Mouse (Mus musculus) MEL (cell line): Measurements from ENCODE around the gene Ccl5. TPM values are rescaled to one million over a fixed set of nuclear protein-coding genes. Genes with fewer than 3 reads are reported as not detected.
A peak's percentile ranks its signal among the peaks of the same experiment; 100 is the strongest.

Experiments used
- DNase-seq: peaks from one replicate; pipeline ENCODE4 v3.0.0; 2011; ENCODE audit warnings: low read depth, low spot score
- H3K27ac ChIP-seq: 2 replicates; pipeline ENCODE4 v1.5.1; 2012; ENCODE audit warnings: low read depth, mild to moderate bottlenecking, control low read depth, low read length, moderate library complexity; ENCODE audit not compliant: control insufficient read depth
- H3K27me3 ChIP-seq, 2 experiments: fragments of 150-350 bp in 1 of 2; sonication (generic) in 1 of 2; 2 replicates each; pipeline ENCODE4 v1.6.1; 2012; ENCODE audit warnings: low read length in 2 of 2, mild to moderate bottlenecking in 2 of 2, improper control_type of control experiment in 1 of 2, moderate library complexity in 1 of 2; ENCODE audit not compliant: insufficient read depth in 2 of 2, control insufficient read depth in 1 of 2
- H3K36me3 ChIP-seq, 2 experiments: 2 replicates each; pipeline ENCODE4 v1.6.1; 2012 to 2014; ENCODE audit warnings: low read length in 2 of 2, improper control_type of control experiment in 1 of 2, inconsistent platforms in 1 of 2, mild to moderate bottlenecking in 1 of 2; ENCODE audit not compliant: insufficient read depth in 2 of 2, control insufficient read depth in 1 of 2
- H3K4me1 ChIP-seq, 2 experiments: fragments of 150-350 bp in 1 of 2; sonication (generic) in 1 of 2; 2 replicates each; pipeline ENCODE4 v1.6.1; 2012; ENCODE audit warnings: low read length in 2 of 2, improper control_type of control experiment in 1 of 2, mild to moderate bottlenecking in 1 of 2; ENCODE audit not compliant: insufficient read depth in 2 of 2, control insufficient read depth in 1 of 2
- H3K4me3 ChIP-seq, 2 experiments: fragments of 150-350 bp in 1 of 2; sonication (generic) in 1 of 2; 2 replicates each; pipeline ENCODE4 v1.5.1; 2012; ENCODE audit warnings: low read depth in 2 of 2, low read length in 2 of 2, mild to moderate bottlenecking in 2 of 2, moderate library complexity in 2 of 2, control low read depth in 1 of 2, improper control_type of control experiment in 1 of 2; ENCODE audit not compliant: control insufficient read depth in 1 of 2, insufficient read depth in 1 of 2
- H3K79me2 ChIP-seq: 2 replicates; pipeline ENCODE4 v1.6.1; 2012; ENCODE audit warnings: mild to moderate bottlenecking, low read length, moderate library complexity; ENCODE audit not compliant: control insufficient read depth, poor library complexity, insufficient read depth
- H3K9ac ChIP-seq: 2 replicates; pipeline ENCODE4 v1.6.1; 2012; ENCODE audit warnings: low read depth, mild to moderate bottlenecking, control low read depth, low read length, moderate library complexity; ENCODE audit not compliant: control insufficient read depth, poor library complexity, severe bottlenecking
- H3K9me3 ChIP-seq: fragments of 150-350 bp; sonication (generic); replicated peaks from 2 replicates; pipeline ENCODE4 v1.6.1; 2012; ENCODE audit warnings: mild to moderate bottlenecking, low read length, improper control_type of control experiment, moderate library complexity; ENCODE audit not compliant: insufficient read depth
- BHLHE40 ChIP-seq: IDR thresholded peaks from 2 replicates; pipeline ENCODE4 v1.6.1; 2012; ENCODE audit warnings: low read depth, mild to moderate bottlenecking, inconsistent platforms, low read length, improper control_type of control experiment, borderline replicate concordance
- CTCF ChIP-seq, 3 experiments: IDR thresholded peaks in 2 of 3; conservative IDR thresholded peaks in 1 of 3; 2 replicates each; pipeline ENCODE4 v1.5.1; 2011 to 2012; ENCODE audit warnings: low read length in 3 of 3, low read depth in 2 of 3, mild to moderate bottlenecking in 2 of 3, improper control_type of control experiment in 1 of 3, inconsistent platforms in 1 of 3, mixed read lengths in 1 of 3, moderate library complexity in 1 of 3; ENCODE audit not compliant: control insufficient read depth in 1 of 3, insufficient read depth in 1 of 3, poor library complexity in 1 of 3, severe bottlenecking in 1 of 3
- ELF1 ChIP-seq: IDR thresholded peaks from 2 replicates; pipeline ENCODE4 v1.6.1; 2014; ENCODE audit warnings: low read depth, mild to moderate bottlenecking, inconsistent platforms, low read length, improper control_type of control experiment, moderate library complexity
- GABPA ChIP-seq: IDR thresholded peaks from 2 replicates; pipeline ENCODE4 v1.6.1; 2012; ENCODE audit warnings: low read depth, mild to moderate bottlenecking, inconsistent platforms, low read length, improper control_type of control experiment, moderate library complexity
- GATA1 ChIP-seq: IDR thresholded peaks from 2 replicates; pipeline ENCODE4 v1.6.1; 2011; ENCODE audit warnings: low read depth, low read length, improper control_type of control experiment
- HCFC1 ChIP-seq: IDR thresholded peaks from 2 replicates; pipeline ENCODE4 v1.6.1; 2012; ENCODE audit warnings: low read depth, mild to moderate bottlenecking, inconsistent platforms, low read length, improper control_type of control experiment, moderate library complexity
- JUND ChIP-seq: IDR thresholded peaks from 2 replicates; pipeline ENCODE4 v1.6.1; 2011; ENCODE audit warnings: low read depth, mild to moderate bottlenecking, improper control_type of control experiment, low read length
- MAFK ChIP-seq: IDR thresholded peaks from 2 replicates; pipeline ENCODE4 v1.6.1; 2011; ENCODE audit warnings: low read depth, mild to moderate bottlenecking, low read length, improper control_type of control experiment, borderline replicate concordance
- MAX ChIP-seq: IDR thresholded peaks from 2 replicates; pipeline ENCODE4 v1.6.1; 2011; ENCODE audit warnings: low read length, improper control_type of control experiment
- POLR2AphosphoS2 ChIP-seq: IDR thresholded peaks from 2 replicates; pipeline ENCODE4 v1.6.1; 2011; ENCODE audit warnings: low read length, improper control_type of control experiment
- TBP ChIP-seq: IDR thresholded peaks from 2 replicates; pipeline ENCODE4 v1.8.0; 2011; ENCODE audit warnings: low read depth, low read length, improper control_type of control experiment
- TCF12 ChIP-seq: IDR thresholded peaks from 2 replicates; pipeline ENCODE4 v1.6.1; 2014; ENCODE audit warnings: low read depth, mild to moderate bottlenecking, inconsistent platforms, low read length, improper control_type of control experiment, moderate library complexity
- USF2 ChIP-seq, 2 experiments: IDR thresholded peaks; 2 replicates each; pipeline ENCODE4 v1.6.1; 2011 to 2012; ENCODE audit warnings: improper control_type of control experiment in 2 of 2, low read length in 2 of 2, borderline replicate concordance in 1 of 2, inconsistent platforms in 1 of 2, low read depth in 1 of 2, mild to moderate bottlenecking in 1 of 2; ENCODE audit not compliant: insufficient read depth in 1 of 2
- ZC3H11A ChIP-seq: IDR thresholded peaks from 2 replicates; pipeline ENCODE4 v1.6.1; 2012; ENCODE audit warnings: low read depth, mild to moderate bottlenecking, inconsistent platforms, low read length, improper control_type of control experiment
- polyA plus RNA-seq, 2 experiments: library from polyadenylated mRNA; stranded (reverse) in 1 of 2; unstranded in 1 of 2; fragments of >175 nt in 1 of 2; fragments of >200 nt in 1 of 2; gene quantifications; 2 replicates each; pipeline versions ENCODE4 v1.2.1 to v1.2.4; 2012; ENCODE audit warnings: low replicate concordance in 2 of 2, low read depth in 1 of 2; ENCODE audit not compliant: insufficient read length in 2 of 2, insufficient read depth in 1 of 2, missing spikeins in 1 of 2
- total RNA-seq: library from RNA; depleted of rRNA; stranded (reverse); fragments of 300-350 nt; gene quantifications from 2 replicates; pipeline ENCODE4 v1.2.3, GENCODE M21; 2012

The Ccl5 gene
- total and polyA plus RNA-seq, 3 experiments: 0.56 TPM; not detected in 2

- 0 out of 2 replicates have a peak, but pooled peaks have one; percentile 15 for TF ChIP-seq ELF1
- TF ChIP-seq MAX: no peak
- no peak for TF ChIP-seq BHLHE40
- TF ChIP-seq ZC3H11A: no peak
- peak; percentile 11; the same call in 1 of the 2 replicates for TF ChIP-seq MAFK
- peak; percentile 99 for TF ChIP-seq GATA1
- TF ChIP-seq TBP: peak; percentile 96
- TF ChIP-seq TCF12: peak; percentile 80
- TF ChIP-seq CTCF (IDR thresholded peaks at IDR 0.05 in 2 of 3, conservative IDR thresholded peaks at IDR 0.05 in 1 of 3; ENCODE audit: control insufficient read depth in 1 of 3, insufficient read depth in 1 of 3, low read depth in 2 of 3, low read length in 3 of 3, poor library complexity in 1 of 3, severe bottlenecking in 1 of 3): no peak
Observed at GRCm38 (mm10) chr11:83550186-83550632, 19.9 kb upstream of the Ccl5 start (continued).

GRCm38 (mm10) chr11:83544214-83544613 lies 13.9 kb upstream of the Ccl5 start:
- Histone ChIP-seq H3K79me2 (no peaks in the 10 kb centered on the region), H3K27me3 (no peaks in the 10 kb centered on the region; a peak in 1 of 4 replicates), H3K9ac (no peak overlapping the region), H3K36me3 (no peaks in the 10 kb centered on the region; a peak in 1 of 4 replicates), H3K9me3 (no peaks in the 10 kb centered on the region), H3K4me1 (peaks cover 0 to under 1% of the 10 kb centered on the region in 2 experiments; a peak in 1 of 4 replicates), H3K4me3 (no peak overlapping the region), H3K27ac (no peak overlapping the region)
- TF ChIP-seq POLR2AphosphoS2: no peak
- no peak for TF ChIP-seq JUND
- no peak for TF ChIP-seq GABPA
- no peak for TF ChIP-seq HCFC1
- no peak for DNase-seq

GRCm38 (mm10) chr11:83541415-83541814 lies 11.1 kb upstream of the Ccl5 start:
- Histone ChIP-seq H3K27ac (no peak overlapping the region), H3K4me3 (no peak overlapping the region), H3K4me1 (0 out of 4 replicates have a peak, but pooled peaks cover 0 to 3% of the 10 kb centered on the region in 2 experiments)

More at GRCm38 (mm10) chr11:83541415-83541814, 11.1 kb upstream of the Ccl5 start:
- DNase-seq: no peak
- H3K27me3 ChIP-seq: no peaks in the 10 kb centered on the region; a peak in 1 of 4 replicates
- no peak overlapping the region for H3K9ac ChIP-seq
- H3K79me2 ChIP-seq: no peaks in the 10 kb centered on the region
- H3K36me3 ChIP-seq: no peaks in the 10 kb centered on the region
- no peaks in the 10 kb centered on the region for H3K9me3 ChIP-seq
- no peak for TF ChIP-seq USF2 (IDR thresholded peaks at IDR 0.05; ENCODE audit: borderline replicate concordance in 1 of 2, insufficient read depth in 1 of 2, low read depth in 1 of 2, low read length in 2 of 2)
- peak; percentile 60; the same call in 1 of the 2 replicates for TF ChIP-seq MAFK
